Mouse (Mus musculus) CD4-positive, CD25-positive, alpha-beta regulatory T cell, adult 2 months (primary cell): ENCODE data around the gene Crybb2.

Experiments
- DNase-seq: peaks from one replicate; pipeline ENCODE4 v3.0.0-alpha.2; 2012; ENCODE audit warnings: low read depth, low spot score

The Crybb2 gene

GRCm38 (mm10) chr5:113070017-113070416 lies at the start of gene Crybb2:
Crybb2 (minus strand) TSS chr5:113070117.
- DNase-seq: no peak

- no peak for DNase-seq
These were observed 49.4 kb upstream of the Crybb2 start for GRCm38 (mm10) chr5:113119291-113119690.

GRCm38 (mm10) chr5:113118695-113119094 lies 48.8 kb upstream of the Crybb2 start:
- peak; percentile 39 for DNase-seq

- DNase-seq: no peak
These were observed 47.4 kb upstream of the Crybb2 start for GRCm38 (mm10) chr5:113117361-113117760.

- no peak for DNase-seq
These were observed 46.0 kb upstream of the Crybb2 start for GRCm38 (mm10) chr5:113115896-113116295.

- peak; percentile 49 for DNase-seq
These were observed 44.6 kb upstream of the Crybb2 start for GRCm38 (mm10) chr5:113114264-113115225.

GRCm38 (mm10) chr5:113113120-113113519 lies 43.2 kb upstream of the Crybb2 start:
- DNase-seq: no peak

- DNase-seq: no peak
These were observed 41.4 kb upstream of the Crybb2 start for GRCm38 (mm10) chr5:113111336-113111735.

GRCm38 (mm10) chr5:113110929-113111328 lies 41.0 kb upstream of the Crybb2 start:
- no peak for DNase-seq

- DNase-seq: peak; percentile 62
These were observed 39.7 kb upstream of the Crybb2 start for GRCm38 (mm10) chr5:113109651-113110050.

GRCm38 (mm10) chr5:113108165-113108764 lies 38.3 kb upstream of the Crybb2 start:
- DNase-seq: peak; percentile 32

- no peak for DNase-seq
These were observed 37.8 kb upstream of the Crybb2 start for GRCm38 (mm10) chr5:113107709-113108108.

- DNase-seq: no peak
These were observed 36.7 kb upstream of the Crybb2 start for GRCm38 (mm10) chr5:113106594-113106993.

- DNase-seq: no peak
These were observed 35.6 kb upstream of the Crybb2 start for GRCm38 (mm10) chr5:113105481-113105880.

GRCm38 (mm10) chr5:113105035-113105434 lies 35.1 kb upstream of the Crybb2 start:
- no peak for DNase-seq

- DNase-seq: no peak
These were observed 32.5 kb upstream of the Crybb2 start for GRCm38 (mm10) chr5:113102455-113102854.

- DNase-seq: no peak
These were observed 31.5 kb upstream of the Crybb2 start for GRCm38 (mm10) chr5:113101457-113101856.

GRCm38 (mm10) chr5:113100422-113100821 lies 30.5 kb upstream of the Crybb2 start:
- DNase-seq: no peak

GRCm38 (mm10) chr5:113099546-113099945 lies 29.6 kb upstream of the Crybb2 start:
- peak; percentile 87 for DNase-seq

GRCm38 (mm10) chr5:113097551-113097950 lies 27.6 kb upstream of the Crybb2 start:
- DNase-seq: no peak

GRCm38 (mm10) chr5:113095456-113095855 lies 25.5 kb upstream of the Crybb2 start:
- no peak for DNase-seq

- DNase-seq: no peak
These were observed 22.5 kb upstream of the Crybb2 start for GRCm38 (mm10) chr5:113092406-113092805.

GRCm38 (mm10) chr5:113091162-113091561 lies 21.2 kb upstream of the Crybb2 start:
- peak; percentile 40 for DNase-seq
